Mouse (Mus musculus) heart, embryonic 15.5 days (tissue): ENCODE data around the gene Myo3b. TPM values are rescaled to one million over a fixed set of nuclear protein-coding genes. Genes with fewer than 3 reads are reported as not detected.
A peak's percentile ranks its signal among the peaks of the same experiment; 100 is the strongest.

ENCODE experiments used
- ATAC-seq: fragments of 200-750 bp; cut with Nextera tagmentation; replicated peaks from 2 replicates; pipeline ENCODE4 v1.8.0; 2017; ENCODE audit warnings: low read depth, moderate TSS enrichment; ENCODE audit not compliant: insufficient number of reproducible peaks, insufficient read depth, low FRiP score
- H3K27ac ChIP-seq: fragments of 300-500 bp; sonication (generic); 2 replicates; pipeline ENCODE4 v1.5.1; 2015; ENCODE audit warnings: mild to moderate bottlenecking, inconsistent platforms
- H3K27me3 ChIP-seq: fragments of 300-500 bp; sonication (generic); 2 replicates; pipeline ENCODE4 v1.6.1; 2015; ENCODE audit warnings: inconsistent platforms
- H3K36me3 ChIP-seq: fragments of 300-500 bp; sonication (generic); 2 replicates; pipeline ENCODE4 v1.6.1; 2015; ENCODE audit warnings: mild to moderate bottlenecking, inconsistent platforms
- H3K4me1 ChIP-seq: fragments of 300-500 bp; sonication (generic); replicated peaks from 2 replicates; pipeline ENCODE4 v1.6.1; 2015; ENCODE audit warnings: inconsistent platforms
- H3K4me2 ChIP-seq: fragments of 300-500 bp; sonication (generic); 2 replicates; pipeline ENCODE4 v1.6.1; 2015; ENCODE audit warnings: inconsistent platforms, mild to moderate bottlenecking, moderate library complexity
- H3K4me3 ChIP-seq: fragments of 300-500 bp; sonication (generic); 2 replicates; pipeline ENCODE4 v1.5.1; 2015; ENCODE audit warnings: mild to moderate bottlenecking, inconsistent platforms
- H3K9ac ChIP-seq: fragments of 300-500 bp; sonication (generic); 2 replicates; pipeline ENCODE4 v1.6.1; 2015; ENCODE audit warnings: mild to moderate bottlenecking, inconsistent platforms
- H3K9me3 ChIP-seq: fragments of 300-500 bp; sonication (generic); replicated peaks from 2 replicates; pipeline ENCODE4 v1.6.1; 2016; ENCODE audit warnings: inconsistent platforms
- WGBS: fragments of 180-500 bp; shearing (Covaris S2); methylation state at CpG from one replicate; pipeline ENCODE4 v1.1.7; 2015; ENCODE audit warnings: mixed read lengths; 5-methylcytosine and 5-hydroxymethylcytosine counted together
- polyA plus RNA-seq: library from polyadenylated mRNA; unstranded; fragments of >200 nt; fragmentation: Nextera tagmentation; extraction: Ambion mirVana; gene quantifications from 2 replicates; pipeline ENCODE4 v1.2.1, GENCODE M21; 2015

Myo3b gene
- polyA plus RNA-seq, 1 experiment from 2014 or later, result 0.25 TPM

DNA sequence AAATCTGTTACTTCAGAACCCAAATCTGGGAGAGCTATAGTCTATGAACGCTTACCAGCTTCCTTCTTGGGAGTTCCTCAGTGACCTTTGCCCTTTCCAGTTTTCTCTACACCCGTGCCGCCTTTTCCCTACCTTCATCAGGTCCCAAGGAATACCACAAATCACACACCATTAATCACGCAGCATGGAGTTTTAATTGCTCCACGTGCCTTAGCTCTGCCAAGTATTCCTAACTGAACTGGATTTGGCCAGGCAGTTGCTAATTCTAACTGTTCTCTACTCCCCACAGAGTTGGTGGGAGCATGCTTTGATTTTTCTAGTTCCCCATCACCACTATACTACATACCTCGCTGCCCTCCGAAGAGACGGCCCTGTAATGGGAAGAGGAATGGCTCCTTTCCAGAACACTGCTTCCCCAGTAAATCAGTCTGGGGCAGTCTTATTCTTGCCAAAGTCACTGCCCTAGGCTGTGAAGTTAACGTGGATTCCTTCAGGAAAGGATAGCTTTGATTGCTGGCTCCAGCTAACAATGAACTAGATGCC is 358.9 kb downstream of the Myo3b start:
- Histone ChIP-seq H3K4me2 (no peak overlapping the region), H3K9ac (no peak overlapping the region), H3K4me1 (no peaks in the 10 kb centered on the region), H3K27me3 (no peaks in the 10 kb centered on the region), H3K36me3 (no peaks in the 10 kb centered on the region), H3K27ac (no peak overlapping the region), H3K4me3 (no peak overlapping the region), H3K9me3 (no peaks in the 10 kb centered on the region)
- 72% methylated on average over 9 of the region's 9 CpGs for WGBS
- ATAC-seq, result no peak

DNA sequence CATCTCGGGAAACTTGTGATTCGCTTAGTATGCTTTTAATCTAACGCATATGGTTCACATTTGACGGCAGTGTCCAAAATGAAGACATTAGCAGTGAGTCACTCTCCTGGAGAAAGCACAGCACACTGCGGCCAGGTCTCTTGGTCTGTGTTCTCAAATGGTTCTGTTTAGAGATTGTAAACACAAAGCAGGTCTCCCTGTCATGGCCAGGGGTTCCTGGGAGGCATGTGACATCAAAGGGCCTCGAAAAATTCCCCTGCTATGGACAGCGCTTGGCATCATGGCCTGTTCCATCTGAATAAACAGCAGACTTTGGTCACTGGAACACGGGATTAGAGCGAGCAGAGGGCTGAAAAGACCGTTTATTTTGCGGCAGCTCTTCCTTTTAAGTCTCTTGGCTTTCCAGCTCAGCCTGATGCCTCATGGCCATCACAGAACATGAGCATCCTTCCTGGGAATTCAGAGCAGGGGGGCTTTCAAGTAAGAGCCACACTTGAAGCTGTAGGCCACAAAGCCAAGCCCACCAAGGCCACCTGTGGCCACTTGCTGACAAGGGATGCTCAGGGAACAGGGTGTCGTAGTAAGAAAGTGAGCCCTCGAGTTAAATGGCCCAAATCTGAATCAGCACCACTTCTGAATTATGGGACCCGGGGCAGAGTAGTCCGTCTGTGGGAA is 360.7 kb downstream of the Myo3b start:
- Histone ChIP-seq H3K9me3 (no peaks in the 10 kb centered on the region), H3K4me2 (no peak overlapping the region)

DNA sequence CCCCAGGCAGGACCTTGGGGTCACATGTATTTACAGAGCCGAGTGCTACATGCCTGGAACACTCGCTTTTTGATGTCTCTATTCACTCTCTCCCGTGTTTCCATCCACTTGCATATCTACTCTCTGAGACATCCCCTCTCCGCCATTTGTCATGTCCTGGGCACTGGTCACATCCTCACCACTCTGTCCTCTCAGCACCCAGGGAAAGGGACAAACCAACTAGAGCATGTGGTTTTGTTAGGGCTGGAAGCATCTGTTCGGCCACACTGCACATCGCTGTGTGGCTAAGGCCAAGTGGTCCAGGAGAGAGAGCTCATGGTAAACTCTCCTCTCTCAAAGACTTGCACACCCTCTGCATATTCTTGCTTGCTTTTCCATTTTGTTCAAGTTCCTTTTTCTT is 361.4 kb downstream of the Myo3b start:
- H3K4me1 ChIP-seq, result no peaks in the 10 kb centered on the region
- no peaks in the 10 kb centered on the region for H3K27me3 ChIP-seq
- 83% methylated on average over 6 of the region's 6 CpGs for WGBS
- H3K9ac ChIP-seq, result no peak overlapping the region
- H3K27ac ChIP-seq, result no peak overlapping the region
- H3K4me3 ChIP-seq, result no peak overlapping the region
- no peaks in the 10 kb centered on the region for H3K36me3 ChIP-seq
- H3K4me2 ChIP-seq, result no peak overlapping the region
- no peaks in the 10 kb centered on the region for H3K9me3 ChIP-seq
- ATAC-seq, result no peak

More for the DNA sequence above, 360.7 kb downstream of the Myo3b start:
- no peaks in the 10 kb centered on the region for H3K27me3 ChIP-seq
- 79% methylated on average over 15 of the region's 15 CpGs for WGBS
- H3K4me3 ChIP-seq, result no peak overlapping the region
- no peak overlapping the region for H3K9ac ChIP-seq
- ATAC-seq, result no peak
- H3K36me3 ChIP-seq, result no peaks in the 10 kb centered on the region
- H3K4me1 ChIP-seq, result no peaks in the 10 kb centered on the region
- H3K27ac ChIP-seq, result no peak overlapping the region

DNA sequence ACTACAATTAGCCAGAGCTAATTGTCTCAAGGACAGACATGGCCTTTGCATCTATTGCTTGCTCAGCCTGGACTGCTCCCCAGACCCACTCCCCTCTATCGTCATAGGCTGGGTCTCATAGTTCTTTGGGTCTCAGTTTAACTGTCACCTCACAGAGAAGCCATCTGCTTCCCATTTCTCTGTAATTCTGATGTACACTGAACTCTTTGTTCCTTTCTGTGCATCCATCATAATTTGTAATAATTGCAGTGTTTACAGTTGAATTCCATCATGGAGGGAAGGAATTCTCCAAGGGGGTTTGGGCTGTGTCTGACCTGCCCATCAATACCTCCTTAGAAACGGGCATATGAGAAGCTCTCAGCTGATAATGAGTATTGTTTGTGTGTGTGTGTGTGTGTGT is 365.4 kb downstream of the Myo3b start:
- ATAC-seq, result no peak
- peaks cover 7% of the 10 kb centered on the region; the same call in 1 of the 2 replicates for H3K4me1 ChIP-seq
- 63% methylated on average over 2 of the region's 2 CpGs for WGBS
- H3K9me3 ChIP-seq, result no peaks in the 10 kb centered on the region
- no peak overlapping the region for H3K9ac ChIP-seq
- H3K4me2 ChIP-seq, result no peak overlapping the region
- no peak overlapping the region for H3K27ac ChIP-seq
- H3K4me3 ChIP-seq, result no peak overlapping the region
- no peaks in the 10 kb centered on the region for H3K27me3 ChIP-seq
- no peaks in the 10 kb centered on the region for H3K36me3 ChIP-seq

DNA sequence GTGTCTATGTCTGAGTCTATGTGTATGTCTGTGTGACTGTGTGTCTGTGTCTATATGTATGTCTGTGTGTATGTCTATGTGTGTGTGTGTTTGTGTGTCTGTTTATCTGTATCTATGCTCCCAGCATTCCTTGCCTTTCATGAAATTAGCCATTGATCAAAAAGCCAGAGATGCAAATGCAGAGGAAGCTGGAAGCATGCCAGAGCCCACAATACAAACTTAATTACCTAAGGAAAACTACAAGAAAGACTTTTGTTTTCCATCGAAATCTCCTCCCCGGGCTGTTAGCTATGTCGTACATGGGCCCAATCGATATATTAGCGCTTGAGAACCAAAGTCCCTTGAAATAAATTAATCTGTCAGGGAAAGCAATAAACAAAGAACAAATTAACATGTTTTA is 367.9 kb downstream of the Myo3b start:
- Histone ChIP-seq H3K27ac (no peak overlapping the region), H3K9me3 (no peaks in the 10 kb centered on the region), H3K36me3 (no peaks in the 10 kb centered on the region), H3K4me1 (peaks cover 7% of the 10 kb centered on the region; the same call in 1 of the 2 replicates), H3K4me2 (no peak overlapping the region), H3K27me3 (no peaks in the 10 kb centered on the region), H3K9ac (no peak overlapping the region), H3K4me3 (no peak overlapping the region)
- 86% methylated on average over 5 of the region's 5 CpGs for WGBS
- no peak for ATAC-seq

DNA sequence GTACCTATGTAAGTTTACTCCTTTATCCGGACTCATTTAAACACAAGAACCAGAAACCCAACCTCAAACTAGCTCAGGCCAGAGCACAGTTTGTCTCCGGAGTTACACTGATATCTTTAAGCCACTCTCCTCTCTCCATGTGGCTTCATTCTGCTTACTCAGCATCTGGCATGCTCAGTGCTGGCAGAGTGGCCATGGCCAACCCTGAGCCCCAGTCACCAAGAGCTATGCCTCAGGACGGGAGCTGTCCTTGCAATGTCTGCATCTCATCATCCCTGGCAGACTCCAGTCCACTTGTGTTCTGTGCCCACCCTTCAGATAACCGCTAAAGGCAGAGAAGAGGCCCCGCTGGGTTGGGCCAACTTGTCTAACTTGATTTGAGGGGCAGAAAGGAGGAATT is 368.8 kb downstream of the Myo3b start:
- no peak overlapping the region for H3K4me2 ChIP-seq
- WGBS, result 34% methylated on average over 5 of the region's 5 CpGs
- H3K36me3 ChIP-seq, result no peaks in the 10 kb centered on the region
- no peak overlapping the region for H3K27ac ChIP-seq
- no peak overlapping the region for H3K4me3 ChIP-seq
- no peak overlapping the region for H3K9ac ChIP-seq
- ATAC-seq, result 0 out of 2 replicates have a peak, but pooled peaks have one; percentile 53
- no peaks in the 10 kb centered on the region for H3K9me3 ChIP-seq
- no peaks in the 10 kb centered on the region for H3K27me3 ChIP-seq
- H3K4me1 ChIP-seq, result peaks cover 7% of the 10 kb centered on the region; the same call in 1 of the 2 replicates

DNA sequence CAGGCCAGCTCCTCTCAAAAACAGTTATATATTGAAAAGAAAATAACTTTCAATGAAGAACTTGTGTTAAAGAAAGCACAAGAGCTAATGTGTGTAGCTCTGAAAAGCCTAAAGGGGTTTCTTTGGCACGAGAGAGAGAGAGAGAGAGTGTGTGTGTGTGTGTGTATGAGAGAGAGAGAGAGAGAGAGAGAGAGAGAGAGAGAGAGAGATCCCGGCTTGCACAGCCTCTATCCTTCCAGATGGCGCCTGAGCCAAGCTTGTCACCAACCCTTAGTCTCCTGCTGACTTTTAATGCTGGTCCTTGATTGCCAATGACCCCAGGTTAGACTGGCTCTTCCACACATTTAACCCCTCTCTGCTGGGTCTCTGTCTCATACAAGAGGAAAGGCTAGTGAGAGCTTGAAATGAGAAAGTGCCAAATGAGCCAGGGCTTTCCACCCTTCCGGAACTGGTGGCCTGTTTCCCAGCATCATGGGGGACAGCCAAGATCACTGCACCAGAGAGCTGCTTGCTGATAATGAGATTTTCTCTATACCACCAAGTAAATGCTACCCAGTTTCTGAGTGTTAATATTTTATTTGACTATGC is 371.5 kb downstream of the Myo3b start:
- WGBS, result 70% methylated on average over 4 of the region's 4 CpGs
- no peak for ATAC-seq
- H3K4me2 ChIP-seq, result no peak overlapping the region
- H3K27me3 ChIP-seq, result no peaks in the 10 kb centered on the region
- H3K36me3 ChIP-seq, result no peaks in the 10 kb centered on the region
- no peaks in the 10 kb centered on the region for H3K9me3 ChIP-seq
- H3K4me1 ChIP-seq, result peaks cover 7% of the 10 kb centered on the region; the same call in 1 of the 2 replicates
- H3K9ac ChIP-seq, result no peak overlapping the region
- no peak overlapping the region for H3K27ac ChIP-seq
- H3K4me3 ChIP-seq, result no peak overlapping the region

DNA sequence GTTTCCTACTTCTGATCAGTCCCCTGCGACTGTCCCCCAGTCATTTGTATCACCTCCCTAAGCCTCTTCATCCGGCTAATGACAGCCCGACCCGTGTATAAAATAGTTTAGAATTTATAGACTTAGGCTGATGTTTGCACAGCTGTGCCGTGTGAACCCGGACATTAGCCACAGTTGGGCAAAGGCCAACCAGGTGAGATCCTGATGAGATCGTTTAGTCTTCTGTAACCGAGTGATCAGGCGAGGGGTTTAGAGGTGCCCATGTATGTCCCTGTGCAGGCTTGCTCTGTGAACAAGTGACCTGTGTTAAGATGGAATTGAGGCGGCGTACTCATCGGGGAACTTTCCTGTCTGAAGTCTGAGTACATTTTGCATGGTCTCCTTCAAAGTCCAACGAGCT is 373.4 kb downstream of the Myo3b start:
- Histone ChIP-seq H3K27me3 (no peaks in the 10 kb centered on the region), H3K9me3 (no peaks in the 10 kb centered on the region), H3K9ac (no peak overlapping the region), H3K4me1 (peaks cover 5% of the 10 kb centered on the region; the same call in 1 of the 2 replicates), H3K4me3 (no peak overlapping the region), H3K36me3 (no peaks in the 10 kb centered on the region), H3K4me2 (no peak overlapping the region), H3K27ac (no peak overlapping the region)
- ATAC-seq, result no peak
- whole genome bisulfite sequencing, result 81% methylated on average over 13 of the region's 13 CpGs

DNA sequence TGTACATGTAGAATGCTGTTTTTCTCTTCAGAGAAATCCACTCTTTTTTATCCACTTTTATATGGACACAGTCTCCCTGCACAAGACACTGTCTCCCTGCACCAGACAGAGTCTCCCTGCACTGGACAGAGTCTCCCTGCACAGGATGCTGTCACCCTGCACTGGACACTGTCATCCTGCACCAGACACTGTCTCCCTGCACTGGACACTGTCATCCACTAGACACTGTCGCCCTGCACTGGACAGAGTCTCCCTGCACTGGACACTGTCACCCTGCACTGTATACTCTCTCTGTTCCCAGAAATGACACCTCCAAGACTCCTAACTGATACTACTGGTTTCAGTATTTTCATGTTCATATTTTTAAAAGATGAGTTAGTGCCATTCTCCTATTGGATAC is 375.5 kb downstream of the Myo3b start:
- 41% methylated on average over 1 of the region's 1 CpGs for WGBS
- no peaks in the 10 kb centered on the region for H3K4me1 ChIP-seq
- no peak for ATAC-seq

DNA sequence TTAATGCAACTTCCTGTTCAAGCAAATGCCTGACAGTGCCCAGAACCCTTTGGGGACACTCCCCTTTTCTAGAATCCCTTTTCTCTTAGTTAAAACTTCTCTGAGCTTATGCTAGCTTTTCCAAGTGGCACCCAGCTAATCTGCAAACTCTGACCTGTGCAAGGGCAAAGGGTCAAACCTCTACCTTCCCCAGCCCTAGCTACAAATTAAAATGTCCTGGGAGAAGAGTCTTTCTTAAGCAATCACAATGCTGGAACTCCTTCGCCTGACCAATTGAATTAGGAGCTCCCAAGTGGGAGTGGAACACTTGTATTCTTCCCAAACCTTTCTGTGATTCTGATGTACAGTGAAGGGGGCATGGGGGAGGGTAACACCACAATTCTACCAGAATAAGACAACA is 376.6 kb downstream of the Myo3b start:
- no peak for ATAC-seq
- no peak overlapping the region for H3K4me3 ChIP-seq
- no peaks in the 10 kb centered on the region for H3K27me3 ChIP-seq
- no peaks in the 10 kb centered on the region for H3K9me3 ChIP-seq
- no peak overlapping the region for H3K27ac ChIP-seq
- H3K36me3 ChIP-seq, result no peaks in the 10 kb centered on the region
- WGBS, result 90% methylated on average over 1 of the region's 1 CpGs
- H3K4me2 ChIP-seq, result no peak overlapping the region
- H3K4me1 ChIP-seq, result no peaks in the 10 kb centered on the region
- no peak overlapping the region for H3K9ac ChIP-seq

More for the DNA sequence above, 375.5 kb downstream of the Myo3b start:
- H3K27ac ChIP-seq, result no peak overlapping the region
- no peaks in the 10 kb centered on the region for H3K27me3 ChIP-seq
- H3K4me2 ChIP-seq, result no peak overlapping the region
- H3K36me3 ChIP-seq, result no peaks in the 10 kb centered on the region
- no peaks in the 10 kb centered on the region for H3K9me3 ChIP-seq
- H3K9ac ChIP-seq, result no peak overlapping the region
- H3K4me3 ChIP-seq, result no peak overlapping the region

DNA sequence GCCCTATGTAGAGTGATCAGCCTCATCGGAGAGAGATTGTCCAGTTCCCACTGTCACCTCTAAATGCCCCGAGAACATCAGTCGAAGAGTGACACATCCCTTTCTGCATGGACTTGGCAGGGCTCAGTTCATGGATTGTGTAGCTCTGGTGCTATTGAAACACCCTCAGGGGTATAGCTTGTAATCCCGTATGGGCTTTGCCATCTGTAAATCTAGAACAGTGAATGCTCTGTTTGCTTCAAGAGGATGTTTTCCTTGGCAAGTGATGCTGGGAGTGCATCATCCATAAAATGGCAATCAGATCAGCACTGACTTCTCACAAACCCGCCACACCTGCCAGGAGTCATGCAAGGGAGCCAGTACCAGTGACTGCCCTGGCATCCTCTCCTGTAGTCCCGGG is 380.4 kb downstream of the Myo3b start:
- ATAC-seq, result no peak
- no peak overlapping the region for H3K9ac ChIP-seq
- peaks cover 3% of the 10 kb centered on the region; the same call in 1 of the 2 replicates for H3K4me1 ChIP-seq
- H3K9me3 ChIP-seq, result no peaks in the 10 kb centered on the region
- no peak overlapping the region for H3K4me3 ChIP-seq
- WGBS, result 73% methylated on average over 6 of the region's 6 CpGs
- H3K4me2 ChIP-seq, result no peak overlapping the region
- H3K27ac ChIP-seq, result no peak overlapping the region
- no peaks in the 10 kb centered on the region for H3K36me3 ChIP-seq
- H3K27me3 ChIP-seq, result no peaks in the 10 kb centered on the region
